Mouse (Mus musculus): ENCODE results near the gene Olfr1458. TPM values are rescaled to one million over a fixed set of nuclear protein-coding genes. Genes with fewer than 3 reads are reported as not detected.

The Olfr1458 gene
- not detected in 2 replicates for polyA plus RNA-seq (2015; fragmentation: Nextera tagmentation; extraction: Ambion mirVana)

GRCm38 (mm10) chr19:13106675-13107074, at the start of gene Olfr1458:
TSS of gene Olfr1458 (minus strand) at chr19:13106775.
- no peaks in the 10 kb centered on the region for H3K4me1 ChIP-seq
- no peak for ATAC-seq (ENCODE audit: insufficient read depth, low FRiP score, low read depth)
- H3K4me3 ChIP-seq (replicated peaks): no peak within 1 kb of the TSS
- no peak within 1 kb of the TSS for H3K9ac ChIP-seq
- no peak within 1 kb of the TSS for H3K27ac ChIP-seq
- no peaks in the 10 kb centered on the region for H3K27me3 ChIP-seq (replicated peaks)
- H3K9me3 ChIP-seq: no peaks in the 10 kb centered on the region
- H3K36me3 ChIP-seq: no peaks in the 10 kb centered on the region
- no peak within 1 kb of the TSS for H3K4me2 ChIP-seq
- 78% methylated on average over 3 of the region's 3 CpGs for WGBS

GRCm38 (mm10) chr19:13149449-13149848, 42.9 kb upstream of the Olfr1458 start, which contains the start of gene Olfr1459:
TSS of gene Olfr1459 (minus strand) at chr19:13149549.
- Histone ChIP-seq H3K36me3 (no peaks in the 10 kb centered on the region), H3K27ac (no peak within 1 kb of the TSS), H3K4me3 (replicated peaks) (no peak within 1 kb of the TSS), H3K4me1 (no peaks in the 10 kb centered on the region), H3K27me3 (replicated peaks) (no peaks in the 10 kb centered on the region), H3K9ac (no peak within 1 kb of the TSS), H3K4me2 (no peak within 1 kb of the TSS), H3K9me3 (no peaks in the 10 kb centered on the region)
- ATAC-seq (ENCODE audit: insufficient read depth, low FRiP score, low read depth): no peak
- WGBS: 69% methylated on average over 1 of the region's 1 CpGs

GRCm38 (mm10) chr19:13097791-13098190, 8.8 kb downstream of the Olfr1458 start, which contains the start of gene Olfr1457:
TSS of gene Olfr1457 (minus strand) at chr19:13097891.
- Histone ChIP-seq H3K4me3 (replicated peaks) (no peak within 1 kb of the TSS), H3K9me3 (no peaks in the 10 kb centered on the region)

GRCm38 (mm10) chr19:13093908-13094307, 12.7 kb downstream of the Olfr1458 start:
- WGBS: 87% methylated on average over 1 of the region's 1 CpGs
- Histone ChIP-seq H3K36me3 (no peaks in the 10 kb centered on the region), H3K4me2 (no peak overlapping the region), H3K4me3 (replicated peaks) (no peak overlapping the region), H3K9me3 (no peaks in the 10 kb centered on the region), H3K9ac (no peak overlapping the region), H3K27me3 (replicated peaks) (no peaks in the 10 kb centered on the region), H3K27ac (no peak overlapping the region), H3K4me1 (no peaks in the 10 kb centered on the region)
- ATAC-seq (ENCODE audit: insufficient read depth, low FRiP score, low read depth): no peak

More at GRCm38 (mm10) chr19:13097791-13098190, 8.8 kb downstream of the Olfr1458 start, which contains the start of gene Olfr1457:
- 79% methylated on average over 2 of the region's 2 CpGs for WGBS
- Histone ChIP-seq H3K27me3 (replicated peaks) (no peaks in the 10 kb centered on the region), H3K9ac (no peak within 1 kb of the TSS), H3K4me1 (no peaks in the 10 kb centered on the region), H3K27ac (no peak within 1 kb of the TSS), H3K36me3 (no peaks in the 10 kb centered on the region), H3K4me2 (no peak within 1 kb of the TSS)
- ATAC-seq (ENCODE audit: insufficient read depth, low FRiP score, low read depth): no peak

GRCm38 (mm10) chr19:13060310-13060709, 46.3 kb downstream of the Olfr1458 start, which contains the start of gene Olfr1454:
TSS of gene Olfr1454 (plus strand) at chr19:13060610.
- Histone ChIP-seq H3K9ac (no peak within 1 kb of the TSS), H3K27ac (no peak within 1 kb of the TSS), H3K4me1 (no peaks in the 10 kb centered on the region), H3K36me3 (no peaks in the 10 kb centered on the region), H3K27me3 (replicated peaks) (no peaks in the 10 kb centered on the region), H3K4me2 (no peak within 1 kb of the TSS), H3K4me3 (replicated peaks) (no peak within 1 kb of the TSS), H3K9me3 (no peaks in the 10 kb centered on the region)
- ATAC-seq (ENCODE audit: insufficient read depth, low FRiP score, low read depth): no peak
- WGBS: 62% methylated on average over 2 of the region's 2 CpGs

Other genes with a start within 250 kb of the Olfr1458 start
- not detected in 2 replicates for gene Olfr1444, start 249.5 kb downstream of the Olfr1458 start, polyA plus RNA-seq (2015; fragmentation: Nextera tagmentation; extraction: Ambion mirVana)
- not detected in 2 replicates for gene Olfr1445, start 222.9 kb downstream of the Olfr1458 start, polyA plus RNA-seq (2015; fragmentation: Nextera tagmentation; extraction: Ambion mirVana)
- not detected in 2 replicates for gene Olfr1446, start 213.3 kb downstream of the Olfr1458 start, polyA plus RNA-seq (2015; fragmentation: Nextera tagmentation; extraction: Ambion mirVana)
- not detected in 2 replicates for gene Olfr1447, start 203.0 kb downstream of the Olfr1458 start, polyA plus RNA-seq (2015; fragmentation: Nextera tagmentation; extraction: Ambion mirVana)
- gene Olfr1448, start 182.4 kb downstream of the Olfr1458 start, polyA plus RNA-seq (2015; fragmentation: Nextera tagmentation; extraction: Ambion mirVana): not detected in 2 replicates
- gene Olfr1449, start 175.9 kb downstream of the Olfr1458 start, polyA plus RNA-seq (2015; fragmentation: Nextera tagmentation; extraction: Ambion mirVana): not detected in 2 replicates
- gene Olfr1450, start 156.5 kb downstream of the Olfr1458 start, polyA plus RNA-seq (2015; fragmentation: Nextera tagmentation; extraction: Ambion mirVana): not detected in 2 replicates
- gene Olfr1451, start 111.8 kb downstream of the Olfr1458 start, polyA plus RNA-seq (2015; fragmentation: Nextera tagmentation; extraction: Ambion mirVana): not detected in 2 replicates
- gene Olfr1453, start 78.4 kb downstream of the Olfr1458 start, polyA plus RNA-seq (2015; fragmentation: Nextera tagmentation; extraction: Ambion mirVana): not detected in 2 replicates
- not detected in 2 replicates for gene Olfr1454, start 46.2 kb downstream of the Olfr1458 start, polyA plus RNA-seq (2015; fragmentation: Nextera tagmentation; extraction: Ambion mirVana)
- not detected in 2 replicates for gene Olfr1457, start 8.9 kb downstream of the Olfr1458 start, polyA plus RNA-seq (2015; fragmentation: Nextera tagmentation; extraction: Ambion mirVana)
- not detected in 2 replicates for gene Olfr1459, start 42.8 kb upstream of the Olfr1458 start, polyA plus RNA-seq (2015; fragmentation: Nextera tagmentation; extraction: Ambion mirVana)
- not detected in 2 replicates for gene Olfr1461, start 56.2 kb upstream of the Olfr1458 start, polyA plus RNA-seq (2015; fragmentation: Nextera tagmentation; extraction: Ambion mirVana)
- gene Olfr1462, start 79.0 kb upstream of the Olfr1458 start, polyA plus RNA-seq (2015; fragmentation: Nextera tagmentation; extraction: Ambion mirVana): not detected in 2 replicates
- not detected in 2 replicates for gene Olfr1463, start 124.6 kb upstream of the Olfr1458 start, polyA plus RNA-seq (2015; fragmentation: Nextera tagmentation; extraction: Ambion mirVana)
- gene Olfr1465, start 208.8 kb upstream of the Olfr1458 start, polyA plus RNA-seq (2015; fragmentation: Nextera tagmentation; extraction: Ambion mirVana): not detected in 2 replicates
- gene Olfr1466, start 232.1 kb upstream of the Olfr1458 start, polyA plus RNA-seq (2015; fragmentation: Nextera tagmentation; extraction: Ambion mirVana): not detected in 2 replicates

Data from stomach, embryonic 15.5 days (tissue).